Mouse (Mus musculus) heart, postnatal 4 days (tissue): ENCODE data around the gene Lrrc17. TPM values are rescaled to one million over a fixed set of nuclear protein-coding genes. Genes with fewer than 3 reads are reported as not detected.
"Not testable (repeated sequence)": the region's sequence is repeated elsewhere in the genome, so short reads cannot be mapped to it uniquely, and the experiment has no call there.

Experiments
- DNase-seq: peaks from one replicate; pipeline ENCODE4 v3.0.0; 2021
- total RNA-seq, 2 experiments: library from RNA; stranded (reverse); gene quantifications; 2 replicates each; pipeline ENCODE4 v1.2.3; 2021

Lrrc17 gene
- total RNA-seq, 2 experiments from 2014 or later, result 16.0 to 17.8 TPM

DNA sequence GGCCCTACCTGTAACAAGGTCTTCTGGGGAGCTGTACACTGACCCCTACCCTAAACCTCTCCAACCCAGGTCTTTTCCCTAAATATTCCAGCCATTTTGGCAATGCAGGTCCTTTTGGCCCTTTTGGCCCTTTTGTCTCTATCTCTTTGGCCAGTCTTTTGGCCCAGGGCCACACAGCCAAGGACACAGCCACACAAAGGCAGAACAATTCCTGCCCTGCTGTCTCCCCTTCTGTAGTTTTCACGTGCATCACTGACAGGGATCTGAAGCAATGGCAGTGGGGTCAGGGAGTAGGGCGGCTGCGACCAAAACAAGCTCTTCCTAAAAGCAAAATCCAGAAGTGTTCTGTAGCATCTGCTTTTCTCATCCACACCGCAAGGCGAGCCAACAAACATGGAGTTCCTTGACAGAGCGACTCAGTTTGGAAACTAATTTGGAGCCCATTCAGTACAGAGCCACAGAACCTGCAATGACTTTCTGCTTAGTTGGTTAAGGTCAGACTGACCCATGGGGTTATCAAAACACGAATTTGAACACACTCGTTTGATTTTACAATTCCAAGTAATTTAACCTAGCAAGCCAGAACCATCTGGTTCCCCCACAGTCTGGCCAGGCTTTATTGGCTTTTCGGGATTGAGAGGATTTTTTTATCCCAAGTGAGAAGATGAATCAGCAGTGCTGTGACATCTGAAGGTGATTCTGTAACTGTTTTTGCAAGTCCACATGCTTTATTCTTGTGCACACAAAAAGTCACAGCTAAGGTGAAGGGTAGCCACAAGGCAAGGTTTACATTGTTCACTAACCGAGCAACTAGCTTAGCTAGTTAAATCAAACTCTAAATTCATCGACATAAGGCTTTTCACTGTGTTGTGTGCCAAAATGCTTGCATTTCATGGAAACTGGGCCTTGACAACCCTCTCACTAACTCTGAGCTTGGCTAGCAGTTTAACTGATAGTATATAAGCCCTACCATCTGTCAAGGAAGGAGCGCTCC is 65.2 kb downstream of the Lrrc17 start:
- no peak for DNase-seq

GRCm38 (mm10) chr5:21610996-21611395 is 67.6 kb downstream of the Lrrc17 start:
- no peak for DNase-seq

- not testable (repeated sequence) for DNase-seq
These were observed 70.9 kb downstream of the Lrrc17 start for GRCm38 (mm10) chr5:21614299-21614698.

- no peak for DNase-seq
These were observed 73.2 kb downstream of the Lrrc17 start for GRCm38 (mm10) chr5:21616450-21617009.

Other genes starting within 250 kb of the Lrrc17 start
- 10 to 100 TPM; 49.3 to 50.0 TPM for gene Fgl2, start 170.9 kb upstream of the Lrrc17 start, total RNA-seq
- gene Ccdc146, start 118.9 kb upstream of the Lrrc17 start, total RNA-seq, result 1 to 10 TPM; 3.6 to 3.9 TPM
- 1 to 10 TPM; 7.7 to 8.6 TPM for gene Fam185a, start 118.6 kb upstream of the Lrrc17 start, total RNA-seq
- under 1 TPM; 0.09 to 0.12 TPM for gene Fbxl13, start 102.1 kb downstream of the Lrrc17 start, total RNA-seq
- 10 to 100 TPM; 17.6 to 17.7 TPM for gene Armc10, start 102.3 kb downstream of the Lrrc17 start, total RNA-seq
- 1 to 10 TPM; 6.4 to 7.5 TPM for gene Napepld, start 157.8 kb downstream of the Lrrc17 start, total RNA-seq
- 100 to 1,000 TPM; 211 to 228 TPM for gene Pmpcb, start 193.6 kb downstream of the Lrrc17 start, total RNA-seq
- 10 to 100 TPM; 25.9 to 27.6 TPM for gene Dnajc2, start 241.7 kb downstream of the Lrrc17 start, total RNA-seq
- 10 to 100 TPM; 94.1 to 96.3 TPM for gene Psmc2, start 241.7 kb downstream of the Lrrc17 start, total RNA-seq